Mouse (Mus musculus): Measurements from ENCODE around the gene Zscan21. TPM values are rescaled to one million over a fixed set of nuclear protein-coding genes. Genes with fewer than 3 reads are reported as not detected.
A peak's percentile ranks its signal among the peaks of the same experiment; 100 is the strongest.
"Not testable (repeated sequence)": the region's sequence is repeated elsewhere in the genome, so short reads cannot be mapped to it uniquely, and the experiment has no call there.

The Zscan21 gene
- polyA plus RNA-seq, 1 experiment from 2014 or later = 52.8 TPM

DNA sequence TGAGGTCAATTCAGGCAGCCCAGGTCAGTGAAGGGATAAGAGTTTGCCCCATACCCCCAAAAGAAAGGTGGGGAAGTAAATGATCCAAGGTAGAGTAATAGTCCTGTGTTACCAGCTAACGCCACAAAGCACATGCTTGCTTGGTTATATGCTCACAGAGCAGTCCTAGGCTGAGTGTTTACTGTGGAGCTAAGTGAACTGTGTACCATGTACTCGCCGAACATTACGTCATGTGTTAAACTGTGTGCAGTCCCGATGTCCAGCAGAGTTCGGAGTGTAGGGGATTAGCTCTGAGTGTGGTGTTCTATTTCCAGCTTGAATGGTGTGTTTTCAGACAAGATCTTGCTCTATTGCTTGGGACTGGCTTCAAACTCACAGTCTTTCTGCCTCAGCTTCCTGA lies 22.2 kb upstream of the Zscan21 start:
- 98% methylated on average over 6 of the region's 6 CpGs for WGBS
- no peak for ATAC-seq (ENCODE audit: low read depth)
- Histone ChIP-seq H3K27ac (replicated peaks; ENCODE audit: low read depth, low read length) (no peak overlapping the region), H3K4me3 (ENCODE audit: low read depth, low read length) (no peak overlapping the region), H3K9me3 (ENCODE audit: control insufficient read depth, low read length) (no peaks in the 10 kb centered on the region), H3K9ac (ENCODE audit: low read depth, low read length) (no peak overlapping the region), H3K27me3 (replicated peaks; ENCODE audit: control insufficient read depth, insufficient read depth, low read length) (no peaks in the 10 kb centered on the region), H3K4me2 (ENCODE audit: low read depth, low read length) (no peak overlapping the region), H3K36me3 (ENCODE audit: control insufficient read depth, insufficient read depth, low read length) (peaks cover 72% of the 10 kb centered on the region), H3K4me1 (ENCODE audit: control insufficient read depth, insufficient read depth, low read length) (no peaks in the 10 kb centered on the region)
- no peak for DNase-seq (ENCODE audit: low spot score)

DNA sequence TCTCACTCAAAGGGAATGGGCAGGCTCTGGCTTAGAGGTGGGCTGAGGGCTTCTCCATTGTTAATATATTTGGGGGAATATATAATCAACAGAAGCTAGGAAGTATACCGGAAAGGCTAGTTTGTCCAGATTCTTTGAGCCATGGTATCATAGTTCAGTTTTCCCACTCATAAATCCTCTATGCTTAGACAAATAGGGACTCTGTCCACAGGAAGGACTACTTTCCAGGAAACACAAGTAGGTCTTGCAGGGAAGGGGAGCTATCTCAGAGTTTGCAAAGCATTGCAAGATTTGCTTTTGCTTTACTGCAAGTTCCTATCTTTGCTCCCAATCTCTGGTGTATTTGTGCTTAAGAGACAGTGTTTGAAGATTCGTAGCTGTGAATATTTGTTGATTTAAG lies 11.7 kb upstream of the Zscan21 start:
- DNase-seq (ENCODE audit: low spot score) (no peak), ATAC-seq (ENCODE audit: low read depth) (no peak)
- no peak overlapping the region for H3K4me3 ChIP-seq (ENCODE audit: low read depth, low read length)
- H3K36me3 ChIP-seq (ENCODE audit: control insufficient read depth, insufficient read depth, low read length) = peaks cover 49% of the 10 kb centered on the region
- H3K9me3 ChIP-seq (ENCODE audit: control insufficient read depth, low read length) = no peaks in the 10 kb centered on the region
- H3K4me2 ChIP-seq (ENCODE audit: low read depth, low read length) = no peak overlapping the region
- H3K4me1 ChIP-seq (ENCODE audit: control insufficient read depth, insufficient read depth, low read length) = no peaks in the 10 kb centered on the region
- WGBS = 86% methylated on average over 2 of the region's 2 CpGs
- no peak overlapping the region for H3K9ac ChIP-seq (ENCODE audit: low read depth, low read length)
- H3K27ac ChIP-seq (replicated peaks; ENCODE audit: low read depth, low read length) = no peak overlapping the region
- H3K27me3 ChIP-seq (replicated peaks; ENCODE audit: control insufficient read depth, insufficient read depth, low read length) = no peaks in the 10 kb centered on the region

DNA sequence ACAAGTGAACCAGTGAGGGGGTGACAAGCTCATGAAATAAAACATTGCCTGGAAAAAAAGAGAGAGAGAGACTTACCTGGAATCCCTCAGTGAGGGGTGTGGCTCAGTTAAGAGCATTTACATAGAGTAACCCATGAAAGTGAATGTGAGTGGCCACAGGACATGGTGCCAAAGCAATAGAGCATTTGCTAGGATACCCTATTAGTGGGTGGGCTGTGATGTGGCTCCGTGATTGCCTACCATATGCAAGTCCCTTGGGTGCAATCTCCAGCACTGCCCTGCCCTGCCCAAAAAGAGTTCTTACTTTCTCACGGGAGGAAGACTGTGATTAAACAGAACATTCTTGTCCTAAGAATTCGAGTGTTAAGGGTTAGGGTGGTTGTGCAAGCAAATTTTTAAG lies 9.6 kb upstream of the Zscan21 start:
- 67% methylated on average over 3 of the region's 3 CpGs for WGBS
- peaks cover 28% of the 10 kb centered on the region for H3K36me3 ChIP-seq (ENCODE audit: control insufficient read depth, insufficient read depth, low read length)
- peak; percentile 16; the same call in 1 of the 2 replicates for ATAC-seq (ENCODE audit: low read depth)

DNA sequence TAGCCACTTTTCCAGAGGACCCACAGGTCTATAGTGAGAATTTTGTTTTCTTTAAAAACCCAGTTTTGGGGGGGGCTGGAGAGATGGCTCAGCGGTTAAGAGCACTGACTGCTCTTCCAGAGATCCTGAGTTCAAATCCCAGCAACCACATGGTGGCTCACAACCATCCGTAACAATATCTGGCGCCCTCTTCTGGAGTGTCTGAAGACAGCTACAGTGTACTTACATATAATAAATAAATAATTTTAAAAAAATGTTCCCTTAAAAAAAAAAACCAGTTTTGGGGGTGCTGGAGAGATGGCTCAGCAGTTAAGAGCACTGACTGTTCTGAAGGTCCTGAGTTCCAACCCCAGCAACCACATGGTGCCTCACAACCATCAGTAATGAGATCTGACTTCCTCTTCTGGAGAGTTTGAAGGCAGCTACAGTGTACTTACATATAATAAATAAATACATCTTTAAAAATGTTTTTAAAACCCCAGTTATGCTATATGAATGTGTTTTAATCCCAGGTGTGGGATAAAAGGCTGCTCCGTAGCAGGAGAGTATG lies 6.8 kb upstream of the Zscan21 start:
- not testable (repeated sequence) for H3K9me3 ChIP-seq (ENCODE audit: control insufficient read depth, low read length); H3K4me2 ChIP-seq (ENCODE audit: low read depth, low read length); H3K4me1 ChIP-seq (ENCODE audit: control insufficient read depth, insufficient read depth, low read length); ATAC-seq (ENCODE audit: low read depth); H3K9ac ChIP-seq (ENCODE audit: low read depth, low read length); H3K27ac ChIP-seq (replicated peaks; ENCODE audit: low read depth, low read length); H3K4me3 ChIP-seq (ENCODE audit: low read depth, low read length); H3K36me3 ChIP-seq (ENCODE audit: control insufficient read depth, insufficient read depth, low read length); DNase-seq (ENCODE audit: low spot score); H3K27me3 ChIP-seq (replicated peaks; ENCODE audit: control insufficient read depth, insufficient read depth, low read length)
- 55% methylated on average over 3 of the region's 4 CpGs for WGBS

More for the DNA sequence above, 9.6 kb upstream of the Zscan21 start:
- Histone ChIP-seq H3K9ac (ENCODE audit: low read depth, low read length) (no peak overlapping the region), H3K4me2 (ENCODE audit: low read depth, low read length) (no peak overlapping the region), H3K27me3 (replicated peaks; ENCODE audit: control insufficient read depth, insufficient read depth, low read length) (no peaks in the 10 kb centered on the region), H3K27ac (replicated peaks; ENCODE audit: low read depth, low read length) (no peak overlapping the region), H3K4me1 (ENCODE audit: control insufficient read depth, insufficient read depth, low read length) (no peaks in the 10 kb centered on the region), H3K9me3 (ENCODE audit: control insufficient read depth, low read length) (no peaks in the 10 kb centered on the region), H3K4me3 (ENCODE audit: low read depth, low read length) (no peak overlapping the region)
- no peak for DNase-seq (ENCODE audit: low spot score)

GRCm38 (mm10) chr5:138117199-138118015 lies 704 bp downstream of the Zscan21 start:
- peaks cover 11% of the 10 kb centered on the region; the same call in 1 of the 2 replicates for H3K4me1 ChIP-seq (ENCODE audit: control insufficient read depth, insufficient read depth, low read length)
- H3K27ac ChIP-seq (replicated peaks; ENCODE audit: low read depth, low read length) = peak overlapping the region; percentile 95
- peaks cover 13% of the 10 kb centered on the region; the same call in 1 of the 2 replicates for H3K36me3 ChIP-seq (ENCODE audit: control insufficient read depth, insufficient read depth, low read length)
- WGBS = 4% methylated on average over 16 of the region's 16 CpGs
- ATAC-seq (ENCODE audit: low read depth) (peak; percentile 32; the same call in 1 of the 2 replicates), DNase-seq (ENCODE audit: low spot score) (no peak)
- peak overlapping the region; percentile 50 for H3K4me3 ChIP-seq (ENCODE audit: low read depth, low read length)
- peak overlapping the region; percentile 65 for H3K4me2 ChIP-seq (ENCODE audit: low read depth, low read length)
- no peaks in the 10 kb centered on the region for H3K9me3 ChIP-seq (ENCODE audit: control insufficient read depth, low read length)
- peak overlapping the region; percentile 72 for H3K9ac ChIP-seq (ENCODE audit: low read depth, low read length)
- no peaks in the 10 kb centered on the region for H3K27me3 ChIP-seq (replicated peaks; ENCODE audit: control insufficient read depth, insufficient read depth, low read length)

DNA sequence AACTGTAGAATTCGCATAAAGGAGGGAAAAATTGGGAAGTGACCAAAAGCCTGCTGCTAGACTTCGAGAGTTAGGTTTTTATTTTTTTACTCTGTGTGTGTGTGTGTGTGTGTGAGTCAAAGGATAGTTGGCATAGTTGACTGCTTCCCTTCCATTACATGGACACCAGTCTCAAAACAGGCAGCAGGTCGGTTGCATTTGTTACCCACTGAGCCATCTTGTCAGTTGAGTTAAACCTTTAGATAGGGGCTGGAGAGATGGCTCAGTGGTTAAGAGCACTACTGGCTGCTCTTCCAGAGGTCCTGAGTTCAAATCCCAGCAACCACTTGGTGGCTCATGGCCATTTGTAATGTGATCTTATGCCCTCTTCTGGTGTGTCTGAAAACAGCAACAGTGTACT lies 1.3 kb downstream of the Zscan21 start:
- H3K36me3 ChIP-seq (ENCODE audit: control insufficient read depth, insufficient read depth, low read length) = peaks cover 17% of the 10 kb centered on the region; the same call in 1 of the 2 replicates
- ATAC-seq (ENCODE audit: low read depth) = no peak
- peak overlapping the region; percentile 95 for H3K27ac ChIP-seq (replicated peaks; ENCODE audit: low read depth, low read length)
- no peak for DNase-seq (ENCODE audit: low spot score)
- peak overlapping the region; percentile 65 for H3K4me2 ChIP-seq (ENCODE audit: low read depth, low read length)
- WGBS = 56% methylated on average over 3 of the region's 3 CpGs
- H3K27me3 ChIP-seq (replicated peaks; ENCODE audit: control insufficient read depth, insufficient read depth, low read length) = no peaks in the 10 kb centered on the region
- H3K4me1 ChIP-seq (ENCODE audit: control insufficient read depth, insufficient read depth, low read length) = peaks cover 11% of the 10 kb centered on the region; the same call in 1 of the 2 replicates
- H3K9ac ChIP-seq (ENCODE audit: low read depth, low read length) = peak overlapping the region; percentile 72
- peak overlapping the region; percentile 50 for H3K4me3 ChIP-seq (ENCODE audit: low read depth, low read length)
- H3K9me3 ChIP-seq (ENCODE audit: control insufficient read depth, low read length) = no peaks in the 10 kb centered on the region

- Histone ChIP-seq H3K4me3 (ENCODE audit: low read depth, low read length) (no peak overlapping the region), H3K27ac (replicated peaks; ENCODE audit: low read depth, low read length) (no peak overlapping the region), H3K9me3 (ENCODE audit: control insufficient read depth, low read length) (no peaks in the 10 kb centered on the region), H3K36me3 (ENCODE audit: control insufficient read depth, insufficient read depth, low read length) (peaks cover 75% of the 10 kb centered on the region), H3K27me3 (replicated peaks; ENCODE audit: control insufficient read depth, insufficient read depth, low read length) (no peaks in the 10 kb centered on the region), H3K9ac (ENCODE audit: low read depth, low read length) (no peak overlapping the region), H3K4me1 (ENCODE audit: control insufficient read depth, insufficient read depth, low read length) (no peaks in the 10 kb centered on the region), H3K4me2 (ENCODE audit: low read depth, low read length) (no peak overlapping the region)
- ATAC-seq (ENCODE audit: low read depth) = no peak
- whole genome bisulfite sequencing = 80% methylated on average over 5 of the region's 5 CpGs
- peak; percentile 55 for DNase-seq (ENCODE audit: low spot score)
These were observed 15.8 kb downstream of the Zscan21 start for GRCm38 (mm10) chr5:138132425-138133064.

DNA sequence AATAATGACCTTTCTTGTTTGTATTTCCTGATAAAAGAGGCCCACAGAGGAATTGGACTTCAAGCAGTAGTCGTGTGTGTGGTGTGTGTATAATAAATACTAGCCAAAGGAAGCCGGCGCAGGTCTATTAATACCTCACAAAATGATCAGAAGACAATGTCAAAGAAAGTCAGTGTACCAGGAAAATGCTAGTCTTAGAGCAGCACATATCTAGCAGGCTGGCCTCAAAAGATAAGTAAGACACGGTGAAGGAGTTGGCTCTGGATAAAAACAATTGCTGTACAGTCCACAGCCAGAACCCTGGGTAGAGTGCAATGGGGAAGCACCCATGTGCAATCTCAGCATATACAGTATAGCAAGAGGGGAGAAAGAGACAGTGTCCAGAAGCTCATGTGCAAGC lies 20.6 kb downstream of the Zscan21 start:
- Histone ChIP-seq H3K9ac (ENCODE audit: low read depth, low read length) (no peak overlapping the region), H3K4me3 (ENCODE audit: low read depth, low read length) (no peak overlapping the region), H3K36me3 (ENCODE audit: control insufficient read depth, insufficient read depth, low read length) (peaks cover 44% of the 10 kb centered on the region), H3K4me1 (ENCODE audit: control insufficient read depth, insufficient read depth, low read length) (no peaks in the 10 kb centered on the region), H3K27me3 (replicated peaks; ENCODE audit: control insufficient read depth, insufficient read depth, low read length) (no peaks in the 10 kb centered on the region), H3K9me3 (ENCODE audit: control insufficient read depth, low read length) (no peaks in the 10 kb centered on the region), H3K27ac (replicated peaks; ENCODE audit: low read depth, low read length) (no peak overlapping the region), H3K4me2 (ENCODE audit: low read depth, low read length) (no peak overlapping the region)
- 81% methylated on average over 4 of the region's 4 CpGs for WGBS
- DNase-seq (ENCODE audit: low spot score) (no peak), ATAC-seq (ENCODE audit: low read depth) (no peak)
